Mouse (Mus musculus) mature B cell (primary cell): ENCODE measurements around the gene Dnmt1.

Experiments
- in situ Hi-C: fragments of 300-500 bp; cut with MboI; formaldehyde crosslinking; loops from 2 replicates; pipeline ENCODE4 v1.14.3; 2019

Dnmt1 gene

DNA sequence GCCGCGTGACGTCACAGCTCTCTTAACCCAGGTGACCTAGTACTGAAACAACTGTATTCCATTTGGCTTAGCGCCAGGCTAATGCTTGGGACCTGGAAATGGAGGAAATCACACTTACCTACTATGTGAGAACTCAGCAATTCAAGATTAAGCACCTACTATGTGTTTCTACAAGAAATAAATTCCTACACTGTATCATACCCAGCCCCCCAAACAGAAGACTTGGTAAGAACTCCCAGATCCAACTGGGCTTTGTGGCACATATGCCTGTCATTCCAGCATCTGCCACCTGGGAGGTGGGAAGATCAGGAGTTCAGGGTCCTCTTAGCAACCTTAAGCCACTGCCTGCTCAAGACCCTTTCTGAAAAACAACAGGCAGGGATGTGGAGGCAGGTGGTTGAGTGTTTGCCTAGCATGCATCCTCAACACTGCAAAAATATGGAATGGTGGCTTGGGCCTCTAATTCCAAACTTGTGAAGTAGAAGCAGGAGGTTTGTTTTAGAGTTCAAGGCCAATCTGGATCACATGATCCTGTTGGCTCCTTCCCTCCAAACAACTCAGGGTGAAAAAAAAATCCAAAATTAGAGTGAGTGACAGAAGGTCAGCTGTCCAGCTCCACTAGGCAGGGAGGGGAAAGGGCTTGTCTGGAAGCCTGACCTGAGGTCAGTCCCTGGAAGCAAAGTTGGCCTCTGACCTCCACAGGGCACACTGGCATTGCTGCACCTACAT lies 17.4 kb upstream of the Dnmt1 start:
- in situ Hi-C loops = no loop called here

DNA sequence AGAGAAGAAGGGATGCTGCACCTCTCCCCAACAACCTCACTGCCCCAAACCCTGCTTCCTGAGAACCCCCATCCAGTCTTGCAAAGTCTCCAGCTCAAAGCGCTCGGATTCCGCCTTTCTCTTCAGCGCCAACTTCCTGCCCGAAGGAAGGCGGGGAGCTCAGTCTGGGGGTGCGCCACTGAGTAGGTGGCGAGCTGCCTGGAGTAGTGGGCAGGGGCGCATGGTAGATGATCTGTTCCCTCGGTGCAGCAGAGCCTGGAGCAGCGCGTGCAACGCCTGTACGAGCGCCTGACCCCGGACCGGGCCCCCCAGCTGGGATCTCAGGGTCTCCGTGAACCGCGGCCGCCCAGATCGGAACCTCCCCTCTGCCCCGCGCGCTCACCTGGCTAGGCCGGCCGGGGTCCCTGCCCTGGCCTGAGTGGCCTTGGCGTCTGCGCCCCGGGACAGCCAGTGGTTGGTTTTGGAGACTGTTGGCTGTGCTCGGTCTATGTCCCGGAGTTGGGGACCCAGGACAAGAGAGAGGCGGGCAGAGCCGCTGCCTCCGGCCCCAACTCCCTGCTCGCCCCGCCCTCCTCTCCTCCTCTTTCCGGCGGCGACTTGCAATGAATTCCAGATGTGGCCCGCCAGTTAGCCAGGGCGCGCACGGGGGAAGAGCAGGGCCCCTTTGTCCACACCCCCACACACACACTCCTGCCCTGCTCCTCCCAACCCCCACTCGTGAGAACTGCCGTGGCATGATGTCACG lies 16.7 kb upstream of the Dnmt1 start, which contains the start of gene S1pr2:
TSS of gene S1pr2 (minus strand) at position 566 of the 745 bp plus-strand sequence.
- in situ Hi-C loops = no loop called here

DNA sequence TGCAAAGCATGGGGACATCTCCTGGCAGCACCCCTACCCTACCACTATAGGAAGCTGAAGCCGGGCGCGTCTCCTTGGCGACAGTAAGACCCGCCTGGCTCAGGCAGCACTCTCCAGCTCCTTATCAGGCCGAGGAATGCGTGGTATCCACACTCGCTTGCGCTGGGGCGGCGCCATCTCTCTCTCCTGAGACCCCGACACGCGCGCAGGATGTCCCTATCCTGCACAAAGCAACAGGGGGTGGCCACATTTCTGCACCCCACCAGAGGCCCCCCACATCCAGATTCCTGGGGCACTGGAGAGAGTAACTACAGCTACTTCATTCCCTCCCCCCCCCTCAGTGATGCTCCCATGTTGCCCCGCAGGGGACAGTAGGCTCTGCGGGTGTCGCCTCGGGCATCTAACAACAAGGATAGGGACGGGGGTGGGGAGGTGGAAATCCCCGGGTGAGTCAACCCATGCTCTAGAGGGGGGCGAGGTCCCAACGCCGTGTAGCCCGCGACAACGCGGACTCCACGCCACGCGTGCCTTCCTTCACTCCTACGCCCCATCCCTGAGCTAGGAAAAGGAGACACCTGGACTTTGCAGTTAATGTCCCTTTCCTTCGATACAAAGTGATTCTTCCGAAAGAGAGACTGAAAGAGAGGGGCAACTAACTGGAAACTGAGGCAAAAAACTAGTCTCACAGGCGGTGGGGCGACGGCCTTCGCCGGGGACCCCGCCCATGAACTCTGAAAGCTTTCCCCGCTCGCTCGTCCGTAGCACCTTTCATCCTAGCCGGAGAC lies 15.9 kb upstream of the Dnmt1 start:
- in situ Hi-C loops = no loop called here

DNA sequence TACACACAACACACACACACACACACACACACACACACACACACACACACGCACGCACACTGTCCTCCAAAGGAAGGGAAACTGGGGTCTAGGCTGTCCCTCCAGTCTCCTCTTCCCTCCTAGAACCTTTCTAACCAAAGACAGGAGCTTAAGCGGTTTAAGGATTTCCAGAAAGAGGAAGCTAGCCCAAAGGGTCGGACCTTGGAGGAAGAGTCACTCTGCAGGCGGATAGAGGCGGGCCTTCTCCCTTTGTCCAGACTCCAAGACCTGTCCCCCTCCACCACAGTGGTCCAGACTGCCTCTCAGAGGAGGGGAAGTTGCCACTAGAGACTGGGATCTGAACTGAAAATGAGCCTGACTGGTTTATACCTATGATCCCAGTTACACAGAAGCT lies 14.0 kb upstream of the Dnmt1 start:
- in situ Hi-C loops = no loop called here

DNA sequence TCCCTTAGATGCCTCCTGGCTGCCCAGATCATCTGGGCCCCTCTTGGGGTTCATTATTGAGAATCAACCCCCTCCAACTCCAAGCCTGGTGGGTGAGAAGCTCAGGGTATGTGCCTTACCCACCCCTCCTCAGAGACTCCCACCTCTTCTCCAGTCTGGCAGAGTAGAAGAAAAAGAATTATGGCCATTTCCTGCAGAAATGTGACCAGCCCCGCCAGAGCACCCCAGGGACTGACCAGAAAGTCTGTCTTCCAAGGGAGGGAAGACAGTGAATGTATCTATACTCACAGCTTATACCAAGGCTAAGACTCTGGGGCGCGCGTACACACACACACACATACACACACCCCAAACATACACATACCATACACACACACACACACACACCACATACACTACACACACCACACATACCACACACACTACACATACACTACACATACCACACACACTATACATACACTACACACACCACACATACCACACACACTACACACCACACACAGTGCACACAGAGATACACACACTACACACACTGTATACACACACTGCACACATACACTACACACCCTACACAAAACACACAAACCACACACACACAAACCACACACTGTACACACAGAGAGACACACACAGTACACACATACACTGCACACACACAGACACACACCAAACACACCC lies 13.5 kb upstream of the Dnmt1 start:
- in situ Hi-C loops = no loop called here

DNA sequence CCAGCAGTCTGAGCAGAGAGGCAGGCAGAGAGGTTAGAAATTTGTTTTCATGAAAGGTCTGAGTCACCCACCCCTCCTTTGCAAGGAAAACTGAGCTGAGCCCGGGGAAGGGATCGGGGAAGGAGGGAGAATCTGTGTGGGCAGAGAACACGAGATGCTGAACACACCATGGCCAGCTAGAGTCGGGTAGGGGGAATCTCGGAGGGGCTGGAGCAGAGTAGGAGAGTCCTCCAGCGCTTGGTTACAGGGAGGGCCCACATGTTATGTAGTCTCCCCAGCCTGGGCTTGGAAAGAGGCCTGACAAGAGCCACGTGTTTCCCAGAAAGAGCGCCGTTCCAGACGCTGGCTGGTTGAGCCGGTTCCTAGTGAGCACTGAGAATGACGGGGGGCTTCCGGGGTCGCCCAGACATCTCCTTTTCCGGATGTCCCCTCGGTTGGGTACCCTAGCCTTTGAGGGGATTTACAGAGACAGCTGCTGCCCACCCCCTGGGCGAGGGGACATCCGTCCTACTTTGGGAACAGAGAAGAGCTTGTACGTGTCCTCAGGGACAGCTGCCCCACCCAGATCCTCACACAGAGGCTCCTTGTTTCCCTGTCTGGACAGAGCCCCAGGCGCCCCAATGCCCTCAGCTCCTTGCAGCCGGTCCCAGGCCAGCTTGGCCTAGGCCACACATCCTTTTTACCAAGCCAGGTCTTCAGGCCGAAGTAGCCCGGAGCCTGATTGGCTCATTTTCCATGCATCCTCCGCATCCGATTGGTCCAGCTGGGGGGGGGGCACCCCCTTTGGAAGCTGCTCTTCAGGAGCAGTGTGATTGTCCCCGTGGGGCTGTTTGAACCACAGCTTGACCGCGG lies 12.7 kb upstream of the Dnmt1 start:
- in situ Hi-C loops = no loop called here

DNA sequence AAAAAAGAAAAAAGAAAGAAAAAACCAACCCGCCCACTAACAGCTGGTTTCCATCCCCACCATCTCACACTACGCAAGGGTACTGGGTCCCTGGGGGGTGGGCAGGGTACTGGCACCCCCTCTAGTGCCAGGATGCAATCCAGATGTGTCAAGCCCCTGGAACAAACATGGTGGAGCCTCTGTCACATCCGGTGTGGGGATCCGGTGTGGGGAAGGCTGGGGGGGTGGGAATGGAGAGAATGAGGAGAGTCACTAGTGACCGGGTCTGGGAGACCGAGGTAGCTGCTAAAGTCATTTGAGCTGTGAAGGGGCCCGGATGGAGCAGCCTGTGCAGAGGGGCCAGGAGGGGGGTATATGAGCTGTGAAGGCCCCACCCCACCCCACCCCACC lies 12.1 kb upstream of the Dnmt1 start:
- in situ Hi-C loops = no loop called here

DNA sequence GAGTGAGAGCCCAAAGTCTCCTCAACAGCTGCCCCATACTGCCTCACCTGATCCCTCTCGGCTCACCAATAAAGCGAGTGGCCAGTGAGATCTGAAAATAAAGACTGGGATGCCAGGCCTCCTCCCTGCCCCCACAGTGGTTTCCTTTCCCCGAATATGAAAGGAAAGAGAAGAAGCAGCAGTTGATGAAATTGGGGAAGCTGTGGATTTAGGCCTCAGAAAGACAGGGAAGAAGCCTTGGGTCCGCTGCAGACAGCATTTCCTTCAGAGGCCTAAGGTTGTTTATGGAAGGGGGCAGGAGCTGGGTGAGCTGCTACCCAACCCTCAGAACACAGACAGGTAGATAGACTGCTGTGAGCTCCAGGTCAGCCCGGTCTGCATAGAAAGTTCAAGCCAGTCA lies 7.1 kb upstream of the Dnmt1 start:
- in situ Hi-C loops = no loop called here

DNA sequence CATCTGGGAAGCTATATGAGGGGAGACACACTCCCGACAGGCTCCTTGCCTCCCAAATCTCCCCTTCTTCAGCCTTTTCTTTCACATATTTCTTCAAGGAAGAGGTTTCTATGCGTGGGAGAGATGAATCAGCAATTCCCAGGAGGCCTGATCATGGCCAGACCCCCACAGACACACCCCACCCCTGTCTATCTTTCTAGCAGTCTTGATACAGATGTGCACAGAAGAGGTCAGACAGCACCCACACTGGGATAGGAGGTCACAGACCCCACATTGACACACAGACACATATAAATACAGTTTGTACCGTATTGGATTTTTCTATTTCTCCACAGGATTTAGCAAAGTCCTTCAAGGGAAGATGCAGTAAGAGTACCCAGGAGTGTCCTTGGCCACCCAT lies 6.3 kb upstream of the Dnmt1 start:
- in situ Hi-C loops = no loop called here

DNA sequence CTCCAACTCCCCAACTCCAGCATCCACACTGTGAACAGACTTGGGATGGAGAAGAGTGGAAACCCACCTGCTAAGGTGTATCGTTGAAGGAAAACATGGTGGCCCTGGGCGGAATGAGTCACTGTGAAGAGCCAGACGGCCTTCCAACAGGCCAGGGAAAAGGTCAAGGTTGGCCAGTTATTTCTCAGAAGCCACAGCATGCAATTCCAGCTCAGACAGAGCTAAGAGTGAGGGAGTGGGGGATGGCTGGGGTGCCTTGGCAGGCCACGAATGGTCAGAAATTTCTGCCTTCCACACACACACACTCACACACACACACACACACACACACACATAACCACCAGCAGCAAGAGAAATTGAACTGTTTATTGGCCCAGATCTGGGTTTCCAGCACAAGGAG lies 5.9 kb upstream of the Dnmt1 start:
- in situ Hi-C loops = no loop called here

DNA sequence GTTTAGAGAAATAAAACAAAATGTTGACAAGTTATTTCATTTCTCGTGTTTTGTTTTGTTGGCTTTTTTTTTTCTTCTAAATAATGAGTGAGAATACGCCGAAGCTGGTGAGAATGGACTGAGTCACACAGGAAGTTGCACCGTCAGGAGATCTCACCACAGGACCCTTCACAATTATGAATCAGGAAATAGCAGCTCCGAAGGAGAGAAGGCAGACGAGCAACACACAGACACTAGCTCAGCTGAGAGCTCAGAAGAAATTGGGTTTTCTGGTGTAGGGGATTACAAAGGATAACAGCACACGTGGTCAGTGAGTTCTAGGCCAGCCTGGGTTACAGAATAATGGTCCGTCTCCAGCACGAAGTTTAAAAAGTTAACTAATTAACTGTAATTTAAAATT lies 1.9 kb upstream of the Dnmt1 start:
- in situ Hi-C loops = no loop called here

DNA sequence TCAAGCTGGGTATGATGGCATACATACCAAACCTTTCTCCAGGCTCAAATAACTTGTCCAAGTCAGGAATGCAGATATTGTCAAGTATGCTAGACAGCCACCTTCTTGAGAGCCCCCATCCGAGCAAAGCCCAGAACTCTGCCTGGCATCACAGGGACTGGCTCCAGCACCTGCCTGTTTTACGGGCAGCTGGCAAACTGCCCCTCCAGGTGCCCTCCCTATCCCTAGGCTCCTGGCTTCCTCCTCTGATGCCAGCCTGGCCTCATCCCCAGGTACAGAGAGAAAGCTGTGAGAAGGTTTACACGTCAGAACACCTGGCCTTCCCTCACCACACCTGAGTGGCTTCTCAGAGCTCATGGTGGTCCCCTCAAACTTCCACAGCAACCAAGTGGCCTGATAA lies 2.7 kb downstream of the Dnmt1 start:
- in situ Hi-C loops = no loop called here

DNA sequence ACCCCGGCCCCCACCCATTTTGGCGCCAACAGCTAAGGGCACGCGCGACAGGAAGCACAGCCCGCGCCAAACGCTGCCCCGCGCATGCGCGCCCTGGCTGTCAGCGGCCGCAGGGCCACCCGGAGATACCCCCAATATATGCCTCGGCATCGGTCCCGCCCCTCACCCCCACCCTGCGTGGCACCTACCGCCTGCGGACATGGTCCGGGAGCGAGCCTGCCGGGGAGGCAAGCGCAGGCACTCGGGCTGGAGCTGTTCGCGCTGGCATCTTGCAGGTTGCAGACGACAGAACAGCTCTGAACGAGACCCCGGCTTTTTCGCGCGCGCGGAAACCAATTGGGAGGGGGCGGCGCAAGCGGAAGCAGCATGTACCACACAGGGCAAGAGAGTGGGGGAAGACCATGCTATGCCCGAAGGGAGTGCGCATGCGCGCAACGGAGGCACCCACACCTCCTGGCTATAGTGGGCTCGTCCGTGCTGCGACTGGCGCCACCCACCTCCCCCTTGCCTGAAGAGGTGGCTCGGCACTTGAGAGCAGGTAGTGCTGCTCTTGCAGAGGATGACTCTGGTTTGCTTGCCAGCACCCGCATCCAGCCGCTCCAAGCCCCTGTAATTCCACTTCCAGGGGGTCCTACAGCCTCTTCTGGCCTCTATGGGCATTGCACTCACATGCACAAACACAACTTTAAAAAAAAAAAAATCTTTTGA lies 7.0 kb downstream of the Dnmt1 start:
- in situ Hi-C loops = no loop called here

DNA sequence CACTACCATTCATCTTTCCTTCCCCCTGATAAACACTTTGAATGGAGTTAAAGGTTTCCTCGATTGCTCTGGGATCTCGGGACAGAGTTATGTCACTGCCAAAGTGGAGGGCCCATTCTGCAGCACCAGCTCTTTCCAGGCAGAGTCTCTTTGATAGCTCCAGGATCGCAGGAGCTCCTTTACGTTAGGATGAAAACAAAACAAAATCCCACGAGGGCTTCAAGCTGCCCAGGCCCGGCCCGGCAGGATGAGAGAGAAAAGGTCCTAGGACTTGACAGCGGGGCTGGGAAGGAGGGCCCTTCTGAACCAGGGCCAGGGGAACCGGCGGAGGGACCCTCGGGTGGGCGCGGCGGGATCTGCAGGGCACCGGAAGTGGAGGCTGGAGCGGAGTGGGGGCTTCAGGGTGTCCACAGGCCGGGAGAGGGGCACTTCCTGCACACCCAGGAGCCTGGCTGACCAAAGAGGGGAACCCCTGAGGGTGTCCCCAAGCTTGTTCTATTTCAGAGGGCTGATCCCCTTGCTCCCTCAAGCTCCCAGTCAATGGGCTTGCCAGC lies 7.6 kb downstream of the Dnmt1 start:
- in situ Hi-C loops = no loop called here

DNA sequence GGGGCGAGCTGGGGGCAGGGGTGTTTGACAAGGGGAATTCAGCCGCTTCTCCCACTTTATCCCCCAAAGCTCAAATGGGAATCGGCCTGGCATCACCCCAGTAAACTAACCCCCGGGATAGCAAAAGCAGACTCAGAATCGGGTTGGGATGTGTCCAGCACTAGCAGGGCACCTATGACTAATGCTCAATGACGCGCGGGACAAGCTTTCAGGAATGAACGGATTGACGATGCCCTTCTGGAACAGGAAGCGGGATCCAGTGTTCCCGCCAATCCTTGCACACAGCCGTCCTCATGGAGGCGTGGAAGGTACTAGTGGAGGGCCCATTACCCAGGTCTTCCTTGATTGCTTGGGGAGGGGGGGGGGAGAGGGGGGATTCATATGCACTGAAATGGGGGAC lies 8.2 kb downstream of the Dnmt1 start:
- in situ Hi-C loops = no loop called here

DNA sequence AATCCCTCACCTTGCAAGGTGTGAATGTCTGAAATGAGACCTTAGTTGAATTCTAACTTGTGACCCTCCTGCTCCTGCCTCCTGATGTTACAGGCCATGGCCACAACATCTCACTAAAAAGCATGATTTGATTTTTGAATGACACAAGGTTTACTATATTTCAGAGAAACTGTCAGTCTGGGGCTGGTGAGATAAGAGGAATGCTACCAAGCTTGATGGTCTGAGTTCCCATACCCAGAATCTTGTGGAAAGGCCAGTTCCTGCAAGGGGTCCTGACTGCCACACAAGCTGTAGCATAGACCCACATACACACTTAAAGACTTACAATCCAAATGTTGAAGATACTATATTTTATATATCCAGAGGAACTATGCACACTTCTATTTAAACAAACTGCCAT lies 9.3 kb downstream of the Dnmt1 start:
- in situ Hi-C loops = no loop called here

DNA sequence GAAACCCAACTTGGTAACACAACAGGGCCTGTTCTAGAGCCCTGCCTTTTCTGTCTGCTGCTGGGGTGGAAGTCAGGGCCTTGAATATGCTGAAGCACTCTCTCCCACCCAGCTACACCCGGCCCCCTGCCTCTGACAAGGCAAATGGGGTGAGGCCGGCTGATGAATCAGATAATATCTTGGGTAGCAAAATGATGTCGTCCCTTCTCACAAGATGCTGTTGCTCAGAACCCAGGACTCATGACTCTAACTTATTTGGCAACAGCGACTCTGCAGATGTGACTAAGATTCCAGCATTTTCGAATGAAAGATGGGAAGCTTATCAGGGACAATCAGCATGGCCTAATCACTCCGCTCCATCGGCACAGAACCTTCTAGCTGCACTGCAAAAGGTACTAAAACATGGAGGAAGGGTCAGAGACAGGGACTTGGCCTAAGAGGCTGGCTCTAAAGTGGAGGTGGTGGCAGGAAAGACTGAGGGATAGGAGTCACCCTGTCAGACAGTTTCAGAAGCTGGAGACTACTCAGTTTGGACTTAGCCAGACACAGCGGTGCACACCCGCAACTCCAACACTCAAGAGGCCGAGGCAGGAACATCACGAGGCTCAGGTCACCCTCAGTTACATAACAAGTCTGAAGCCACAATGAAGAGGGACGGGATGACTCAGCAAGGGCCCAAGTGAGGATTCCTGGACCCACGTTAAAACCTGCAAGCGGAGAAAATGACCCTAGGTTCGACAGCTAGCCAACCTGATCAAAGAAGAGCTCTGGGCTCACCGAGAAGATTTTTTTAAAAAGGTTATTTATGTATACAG lies 13.4 kb downstream of the Dnmt1 start:
- in situ Hi-C loops = no loop called here

DNA sequence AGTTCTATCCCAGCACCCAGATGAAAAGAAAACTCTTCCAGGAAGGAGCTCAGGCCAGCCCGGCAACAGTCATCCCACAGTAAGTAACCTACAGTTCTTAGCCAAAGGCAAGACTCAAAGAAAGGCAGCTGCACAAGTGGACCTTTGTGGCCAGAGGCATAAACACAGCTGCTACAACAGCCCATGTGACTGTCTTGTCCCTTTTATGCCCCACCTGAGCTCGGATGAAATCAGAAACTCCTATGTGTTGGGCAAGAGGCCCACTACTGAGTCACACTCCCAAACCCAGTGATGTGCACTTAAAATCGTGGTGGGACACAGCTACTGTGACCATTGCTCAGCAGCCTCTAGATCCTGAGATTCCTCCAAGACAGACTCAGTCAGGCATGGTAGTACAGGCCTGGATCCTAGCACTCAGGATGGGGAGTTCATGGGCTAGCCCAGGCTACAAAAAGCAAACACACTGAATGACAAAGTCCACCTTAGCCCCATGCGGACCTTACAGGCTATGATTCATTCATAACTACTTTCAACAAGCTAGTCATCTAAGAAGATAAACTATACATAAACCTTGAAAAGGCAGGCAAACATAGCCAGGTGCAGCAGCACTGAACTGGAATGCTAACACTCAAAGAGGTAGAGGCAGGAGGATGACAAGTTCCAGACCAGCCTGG lies 14.9 kb downstream of the Dnmt1 start:
- in situ Hi-C loops = no loop called here

DNA sequence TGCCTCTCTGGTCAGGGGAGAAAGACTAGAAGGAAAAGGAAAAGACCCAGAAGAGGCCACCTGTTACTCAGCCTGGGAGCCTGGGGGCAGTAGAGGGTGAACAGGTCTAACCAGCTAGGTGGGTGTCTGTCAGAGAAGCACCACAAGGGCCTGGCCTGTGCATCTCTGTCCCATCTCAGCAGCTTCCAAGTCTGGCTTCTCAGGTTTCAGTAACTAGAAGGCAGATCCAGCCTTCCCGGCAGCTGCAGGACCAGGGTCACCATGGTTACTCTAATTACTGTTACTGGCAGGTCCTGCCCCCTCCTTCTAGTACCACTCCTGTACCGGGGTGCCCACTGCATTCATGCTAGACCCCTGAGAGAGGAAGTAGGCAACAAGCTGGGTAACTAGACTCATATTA lies 15.8 kb downstream of the Dnmt1 start:
- in situ Hi-C loops = no loop called here
